Mouse (Mus musculus) erythroblast, embryonic 14.5 days (primary cell): ENCODE results near the gene Dscaml1.

Experiments
- GATA1 ChIP-seq: IDR thresholded peaks from 2 replicates; pipeline ENCODE4 v1.6.1; 2012; ENCODE audit warnings: low read length, inconsistent platforms, mixed read lengths
- TAL1 ChIP-seq: IDR thresholded peaks from 3 replicates; pipeline ENCODE4 v1.6.1; 2012; ENCODE audit warnings: low read length, inconsistent platforms, mixed read lengths

GRCm38 (mm10) chr9:45745451-45745850 lies 319.0 kb downstream of the Dscaml1 start:
- TF ChIP-seq TAL1 (no peak), GATA1 (no peak)
